Mouse (Mus musculus) erythroblast, embryonic 14.5 days (primary cell): ENCODE measurements around the gene Arhgef28. TPM values are rescaled to one million over a fixed set of nuclear protein-coding genes. Genes with fewer than 3 reads are reported as not detected.

Experiments
- H3K27me3 ChIP-seq: 2 replicates; pipeline ENCODE4 v1.6.1; 2012; ENCODE audit warnings: inconsistent platforms; ENCODE audit not compliant: control insufficient read depth
- H3K36me3 ChIP-seq: 2 replicates; pipeline ENCODE4 v1.6.1; 2012; ENCODE audit warnings: mild to moderate bottlenecking, inconsistent platforms; ENCODE audit not compliant: control insufficient read depth
- H3K4me1 ChIP-seq: 2 replicates; pipeline ENCODE4 v1.6.1; 2012; ENCODE audit warnings: inconsistent platforms; ENCODE audit not compliant: control insufficient read depth
- H3K4me3 ChIP-seq: replicated peaks from 2 replicates; pipeline ENCODE3; 2012; ENCODE audit warnings: moderate library complexity, mild to moderate bottlenecking, inconsistent platforms
- H3K9me3 ChIP-seq: 2 replicates; pipeline ENCODE4 v1.6.1; 2012; ENCODE audit warnings: low read length, inconsistent platforms, mixed read lengths; ENCODE audit not compliant: control insufficient read depth
- GATA1 ChIP-seq: IDR thresholded peaks from 2 replicates; pipeline ENCODE4 v1.6.1; 2012; ENCODE audit warnings: low read length, inconsistent platforms, mixed read lengths
- TAL1 ChIP-seq: IDR thresholded peaks from 3 replicates; pipeline ENCODE4 v1.6.1; 2012; ENCODE audit warnings: low read length, inconsistent platforms, mixed read lengths
- polyA plus RNA-seq: library from polyadenylated mRNA; stranded (reverse); fragments of >175 nt; gene quantifications from 2 replicates; pipeline ENCODE4 v1.2.3, GENCODE M21; 2012

Arhgef28 gene
- polyA plus RNA-seq, 1 experiment: 0.07 TPM

GRCm38 (mm10) chr13:97876450-97876849 is 329.8 kb downstream of the Arhgef28 start:
- Histone ChIP-seq H3K27me3 (no peaks in the 10 kb centered on the region), H3K36me3 (no peaks in the 10 kb centered on the region), H3K4me1 (no peaks in the 10 kb centered on the region), H3K4me3 (no peak overlapping the region), H3K9me3 (no peaks in the 10 kb centered on the region)
- no peak for TF ChIP-seq TAL1
- TF ChIP-seq GATA1: no peak

GRCm38 (mm10) chr13:97876031-97876430 is 330.2 kb downstream of the Arhgef28 start:
- Histone ChIP-seq H3K27me3 (no peaks in the 10 kb centered on the region), H3K36me3 (no peaks in the 10 kb centered on the region), H3K4me3 (no peak overlapping the region), H3K4me1 (no peaks in the 10 kb centered on the region), H3K9me3 (no peaks in the 10 kb centered on the region)
- TF ChIP-seq GATA1: no peak
- no peak for TF ChIP-seq TAL1

GRCm38 (mm10) chr13:97869428-97869827 is 336.8 kb downstream of the Arhgef28 start:
- no peaks in the 10 kb centered on the region for H3K9me3 ChIP-seq
- no peak overlapping the region for H3K4me3 ChIP-seq
- H3K36me3 ChIP-seq: no peaks in the 10 kb centered on the region
- TF ChIP-seq TAL1 (no peak), GATA1 (no peak)
- no peaks in the 10 kb centered on the region for H3K4me1 ChIP-seq
- no peaks in the 10 kb centered on the region for H3K27me3 ChIP-seq

GRCm38 (mm10) chr13:97867322-97867962 is 338.8 kb downstream of the Arhgef28 start:
- TF ChIP-seq TAL1 (no peak), GATA1 (no peak)
- no peaks in the 10 kb centered on the region for H3K4me1 ChIP-seq
- no peaks in the 10 kb centered on the region for H3K9me3 ChIP-seq
- no peak overlapping the region for H3K4me3 ChIP-seq
- H3K27me3 ChIP-seq: no peaks in the 10 kb centered on the region
- H3K36me3 ChIP-seq: no peaks in the 10 kb centered on the region

- no peak for TF ChIP-seq GATA1
- Histone ChIP-seq H3K4me3 (no peak overlapping the region), H3K4me1 (no peaks in the 10 kb centered on the region), H3K27me3 (no peaks in the 10 kb centered on the region), H3K9me3 (no peaks in the 10 kb centered on the region), H3K36me3 (no peaks in the 10 kb centered on the region)
These were observed 347.2 kb downstream of the Arhgef28 start for GRCm38 (mm10) chr13:97859071-97859470.

- Histone ChIP-seq H3K36me3 (no peaks in the 10 kb centered on the region), H3K4me3 (no peak overlapping the region)
These were observed 348.4 kb downstream of the Arhgef28 start for GRCm38 (mm10) chr13:97857860-97858259.

GRCm38 (mm10) chr13:97853356-97853968 is 352.8 kb downstream of the Arhgef28 start:
- H3K27me3 ChIP-seq: no peaks in the 10 kb centered on the region
- no peaks in the 10 kb centered on the region for H3K9me3 ChIP-seq
- H3K36me3 ChIP-seq: no peaks in the 10 kb centered on the region
- H3K4me1 ChIP-seq: no peaks in the 10 kb centered on the region
- TF ChIP-seq TAL1: no peak
- no peak for TF ChIP-seq GATA1
- H3K4me3 ChIP-seq: no peak overlapping the region

More at GRCm38 (mm10) chr13:97857860-97858259, 348.4 kb downstream of the Arhgef28 start:
- Histone ChIP-seq H3K4me1 (no peaks in the 10 kb centered on the region), H3K27me3 (no peaks in the 10 kb centered on the region), H3K9me3 (no peaks in the 10 kb centered on the region)
- no peak for TF ChIP-seq GATA1
- no peak for TF ChIP-seq TAL1

Other genes starting within 250 kb of the Arhgef28 start
- gene Utp15, start 56.6 kb upstream of the Arhgef28 start, polyA plus RNA-seq: 0.05 and 0.23 TPM in 2 replicates
- 0.93 and 1.0 TPM in 2 replicates for gene Ankra2, start 56.6 kb upstream of the Arhgef28 start, polyA plus RNA-seq
- not detected in 2 replicates for gene Gm21976, start 73.4 kb upstream of the Arhgef28 start, polyA plus RNA-seq
- 12.9 and 15.8 TPM in 2 replicates for gene Btf3, start 110.6 kb upstream of the Arhgef28 start, polyA plus RNA-seq
- not detected in 2 replicates for gene Foxd1, start 147.8 kb upstream of the Arhgef28 start, polyA plus RNA-seq